Mouse (Mus musculus) kidney, adult 2 months (tissue): ENCODE measurements around the gene Olfr619.

ENCODE experiments used
- CTCF ChIP-seq: fragments of 200-500 bp; conservative IDR thresholded peaks from 2 replicates; pipeline ENCODE4 v1.5.1; 2011; ENCODE audit warnings: low read depth, mild to moderate bottlenecking, control low read depth, low read length, moderate library complexity, mixed read lengths; ENCODE audit not compliant: insufficient read depth, insufficient read length
- POLR2A ChIP-seq: fragments of 200-500 bp; IDR thresholded peaks from one replicate; pipeline ENCODE4 v1.6.1; 2011; ENCODE audit warnings: low read depth, low read length, control low read depth

DNA sequence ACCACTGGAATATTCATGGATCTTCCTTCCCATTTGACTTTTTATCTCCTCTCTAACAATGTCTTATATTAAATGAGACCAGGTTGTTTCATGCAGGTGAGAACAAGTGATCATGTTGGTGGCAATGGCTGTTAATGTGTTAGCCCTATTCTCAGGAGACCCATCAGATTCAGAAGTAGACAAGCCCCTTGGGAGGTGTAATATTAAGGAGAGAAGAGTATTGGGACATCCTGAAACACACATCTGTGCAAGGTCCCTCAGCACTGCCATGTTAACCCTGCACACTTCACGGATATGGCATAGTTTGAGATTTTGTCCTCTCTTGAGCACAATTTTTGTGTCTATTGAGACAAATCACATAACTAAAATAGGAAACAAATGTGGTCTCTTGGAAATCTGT lies 42.2 kb downstream of the Olfr619 start, which contains the start of gene Olfr622:
- TF ChIP-seq CTCF (no peak), POLR2A (no peak)
